Mouse (Mus musculus) heart, postnatal 0 days (tissue): ENCODE data around the gene Ttll13.

Experiments used
- CTCF ChIP-seq: IDR thresholded peaks from 2 replicates; pipeline ENCODE4 v1.5.1; 2016; ENCODE audit warnings: antibody characterized with exemption, control low read depth, low read depth
- EP300 ChIP-seq: IDR thresholded peaks from 2 replicates; pipeline ENCODE4 v1.6.1; 2016; ENCODE audit warnings: antibody characterized with exemption, low read depth

DNA sequence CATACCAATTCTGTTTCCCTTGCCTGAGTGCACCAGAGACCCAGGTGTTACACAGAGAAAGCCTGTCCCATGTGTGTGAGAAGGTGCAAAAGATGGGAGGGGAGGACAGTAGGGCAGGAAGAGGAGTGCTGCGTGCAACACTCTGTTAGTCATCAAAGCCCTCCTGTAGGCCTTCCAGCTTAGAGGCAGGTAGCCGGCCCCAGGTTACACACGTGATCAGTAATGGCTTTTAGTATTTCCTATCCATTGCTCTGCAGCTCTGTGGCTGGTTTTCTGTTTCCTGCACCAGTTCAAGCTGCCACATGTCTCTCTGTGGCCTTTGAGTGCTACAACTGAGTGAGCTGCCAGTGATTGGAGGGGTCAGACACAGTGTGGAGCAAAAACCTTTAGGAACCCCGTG lies 41.8 kb upstream of the Ttll13 start:
- TF ChIP-seq CTCF (no peak), EP300 (no peak)
